Mouse (Mus musculus) gastrocnemius, postnatal 10 days (tissue): ENCODE results near the gene Colgalt2. TPM values are rescaled to one million over a fixed set of nuclear protein-coding genes. Genes with fewer than 3 reads are reported as not detected.
A peak's percentile ranks its signal among the peaks of the same experiment; 100 is the strongest.
"Not testable (repeated sequence)": the region's sequence is repeated elsewhere in the genome, so short reads cannot be mapped to it uniquely, and the experiment has no call there.

Source experiments
- DNase-seq: peaks from one replicate; pipeline ENCODE4 v3.0.0; 2021; ENCODE audit warnings: mixed read lengths
- total RNA-seq, 2 experiments: library from RNA; stranded (reverse); gene quantifications; 2 replicates each; pipeline ENCODE4 v1.2.3; 2021

Gene Colgalt2
- total RNA-seq, 2 experiments from 2014 or later = 4.0 to 4.6 TPM

DNA sequence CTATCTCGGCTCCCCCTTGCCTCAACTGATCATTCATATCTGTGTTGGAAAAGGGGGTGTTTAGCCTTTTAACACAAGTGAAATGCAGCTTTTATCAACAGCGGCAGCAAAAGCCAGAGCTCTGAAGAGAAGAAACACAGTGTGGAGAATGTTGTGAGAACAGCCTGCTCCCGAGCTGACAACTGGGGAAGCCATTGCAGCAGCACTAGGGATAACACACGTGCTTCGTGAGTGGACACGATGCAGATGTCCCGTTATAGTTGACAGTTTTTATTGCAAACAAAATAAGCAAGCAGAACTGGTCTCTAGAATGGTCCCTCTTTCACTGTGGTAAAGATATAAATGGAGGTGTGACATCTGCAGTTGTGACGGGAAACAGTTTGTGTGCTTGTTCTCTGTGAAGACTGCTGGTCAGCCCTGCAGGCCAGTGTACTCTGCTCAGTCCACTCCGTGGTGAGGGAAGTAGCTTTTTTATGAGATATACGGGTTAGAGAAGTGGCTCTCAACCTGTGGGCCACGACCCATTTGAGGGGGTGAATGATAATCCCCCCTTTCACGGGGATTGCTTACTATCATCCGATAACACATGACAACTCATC is 16.8 kb downstream of the Colgalt2 start:
- no peak for DNase-seq

DNA sequence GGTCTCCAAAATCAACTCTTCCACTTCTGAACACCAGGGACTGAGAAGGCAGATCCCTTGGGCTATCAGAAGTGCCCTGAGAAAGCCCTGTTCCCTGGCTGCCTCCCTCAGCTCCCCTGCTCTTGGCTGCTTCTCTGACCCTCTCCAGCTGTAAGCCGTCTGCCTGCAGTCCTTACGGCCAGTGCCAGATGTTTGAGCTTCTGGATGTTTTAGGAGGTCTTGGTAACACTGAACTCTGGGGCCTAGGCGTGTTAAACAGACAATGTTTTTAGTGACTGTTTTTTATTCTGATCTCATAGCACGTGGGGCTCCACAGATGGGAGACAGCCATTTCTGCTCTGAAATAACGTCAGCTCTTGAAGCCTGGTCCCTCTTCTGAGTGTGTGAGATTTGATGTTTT is 18.0 kb downstream of the Colgalt2 start:
- DNase-seq = no peak

DNA sequence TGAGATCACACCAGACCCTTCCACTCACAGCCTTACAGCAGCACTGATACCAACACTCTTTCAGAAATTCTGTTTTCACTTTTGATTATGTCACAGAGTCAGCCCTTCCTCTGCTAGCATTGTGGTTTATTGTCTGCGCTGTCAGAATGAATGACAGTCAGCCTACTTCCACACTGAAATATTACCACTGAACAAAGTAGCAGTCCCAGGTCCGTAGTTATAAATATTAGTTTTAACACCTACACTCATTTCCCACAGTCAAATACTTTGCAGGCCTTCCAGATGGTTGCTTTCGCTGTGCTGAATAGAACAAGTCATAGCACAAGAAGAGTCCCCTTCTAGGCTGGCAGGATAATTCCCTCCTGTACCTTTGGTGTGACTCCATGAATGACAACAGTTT is 22.7 kb downstream of the Colgalt2 start:
- DNase-seq = no peak

DNA sequence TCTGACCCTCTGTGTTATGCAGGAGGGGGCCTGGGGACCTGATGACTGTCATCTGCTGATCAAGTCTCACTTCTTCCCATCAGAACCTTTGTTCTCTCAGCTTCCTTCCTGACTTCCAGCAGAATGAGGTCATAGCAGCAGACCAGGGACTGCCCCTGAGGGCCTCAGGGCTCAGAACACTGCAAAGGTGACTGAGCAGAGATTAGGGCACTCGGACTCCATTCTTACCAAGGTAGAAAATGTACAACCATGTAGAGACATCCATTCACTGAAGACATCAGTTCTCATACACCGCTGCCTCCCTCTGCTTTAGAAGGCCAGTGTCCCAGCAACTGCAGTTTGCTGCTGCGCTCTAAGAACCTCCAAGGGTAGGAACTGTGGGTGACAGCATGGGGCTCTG is 23.4 kb downstream of the Colgalt2 start:
- DNase-seq = no peak

DNA sequence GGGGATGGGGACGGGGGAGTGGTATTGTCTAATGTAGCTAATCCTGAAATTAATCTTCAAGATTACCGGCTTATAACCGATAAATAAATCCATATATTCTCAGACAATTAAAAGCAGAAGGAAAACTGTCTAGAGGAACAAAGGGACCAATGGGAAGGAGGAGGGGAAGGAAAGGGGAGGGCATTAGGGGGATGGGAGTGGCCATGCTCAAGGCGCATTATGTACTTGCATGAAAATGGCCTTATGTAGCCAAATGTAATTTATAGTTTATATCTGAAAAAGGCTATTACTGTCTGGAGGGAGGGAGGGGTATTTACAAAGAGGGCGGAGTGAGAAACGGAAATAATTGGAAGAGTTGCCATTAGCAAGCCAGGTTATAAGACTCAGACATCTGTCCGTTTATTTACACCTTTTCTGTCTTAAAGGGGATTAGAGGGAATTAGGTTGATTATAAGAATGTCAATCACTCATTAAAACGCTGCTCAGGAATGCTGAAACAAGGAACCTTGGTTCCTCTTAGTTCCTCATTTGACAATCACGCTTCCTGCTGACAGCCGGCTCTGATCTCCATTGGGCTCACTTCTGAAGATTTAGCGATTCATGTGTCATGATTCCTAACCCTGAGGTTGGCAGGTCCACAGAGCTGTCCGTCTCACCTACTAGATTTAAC is 28.4 kb downstream of the Colgalt2 start:
- DNase-seq = no peak

DNA sequence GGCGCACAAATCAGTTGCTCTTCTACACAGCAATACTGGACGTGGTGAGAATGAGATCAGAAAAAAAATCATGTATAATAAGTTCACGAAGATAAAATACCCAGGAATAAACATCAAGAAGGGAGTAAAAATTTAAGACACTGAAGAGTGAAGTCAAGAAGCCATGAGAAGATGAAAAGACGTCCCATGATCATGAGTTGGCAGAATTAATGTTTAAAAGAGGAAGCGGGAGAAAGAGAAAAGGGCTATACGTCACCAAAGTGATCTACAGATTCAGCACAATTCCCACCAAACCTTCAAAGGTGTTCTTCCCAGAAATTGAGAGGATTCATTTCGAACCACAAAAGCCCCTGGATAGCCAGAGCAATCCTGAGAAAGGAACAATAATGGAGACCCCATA is 30.2 kb downstream of the Colgalt2 start:
- DNase-seq = no peak

DNA sequence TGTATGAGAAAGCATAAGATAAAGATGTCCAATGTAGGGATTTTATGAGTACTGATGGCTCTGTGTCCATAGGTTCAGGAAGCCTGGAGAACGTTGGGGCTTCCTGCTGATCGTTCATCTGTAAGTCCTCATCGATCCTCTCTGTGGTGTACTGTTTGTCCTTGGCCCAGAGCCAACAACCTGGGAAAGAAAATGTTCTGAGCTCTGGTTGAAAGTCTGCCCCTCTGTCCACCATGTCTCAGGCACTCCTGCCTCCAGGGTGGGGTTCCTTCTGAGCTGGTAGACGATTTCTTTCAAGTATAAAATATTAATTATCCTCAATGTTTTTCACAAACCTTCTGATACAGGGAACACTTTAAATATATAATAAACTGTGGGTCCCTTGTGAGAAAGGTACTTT is 34.5 kb downstream of the Colgalt2 start:
- DNase-seq = no peak

DNA sequence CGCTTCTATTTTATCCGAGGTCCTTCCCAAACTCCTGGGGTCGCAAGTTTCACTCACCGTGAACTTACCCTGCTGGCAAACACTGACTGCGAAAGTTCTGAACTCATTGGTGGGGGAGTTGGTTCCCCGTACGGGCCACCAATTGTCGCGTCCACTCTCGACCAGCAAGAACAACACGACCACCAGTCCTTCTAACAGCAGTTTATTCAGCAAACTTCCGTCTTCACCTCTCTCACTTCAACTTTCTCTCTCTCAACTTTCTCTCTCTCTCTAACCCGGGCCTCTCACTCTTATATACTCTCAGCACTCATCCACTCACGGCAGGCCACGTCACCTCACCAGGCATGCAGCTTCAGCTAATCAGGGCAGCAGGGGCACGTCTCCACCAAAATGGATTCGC is 37.9 kb downstream of the Colgalt2 start:
- not testable (repeated sequence) for DNase-seq

DNA sequence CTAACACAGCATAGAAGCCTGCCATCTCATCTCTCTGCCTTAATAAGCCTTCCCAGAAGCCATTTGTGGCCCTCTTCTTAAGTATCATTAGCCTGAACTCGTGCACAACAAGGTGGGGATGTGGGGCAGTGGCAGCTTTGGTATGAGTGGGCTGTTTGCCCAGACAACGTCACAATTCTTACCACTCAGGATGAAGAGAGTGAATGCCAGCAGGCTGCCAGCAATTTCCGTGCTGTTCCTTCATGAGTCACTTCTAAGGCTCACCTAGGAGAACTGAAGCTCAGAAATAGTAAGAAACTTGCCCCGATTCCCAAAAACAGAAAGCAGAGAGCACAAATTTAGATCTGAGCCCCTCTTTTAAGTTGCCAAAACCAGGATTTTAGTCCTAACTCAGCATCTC is 39.8 kb downstream of the Colgalt2 start:
- DNase-seq = no peak

DNA sequence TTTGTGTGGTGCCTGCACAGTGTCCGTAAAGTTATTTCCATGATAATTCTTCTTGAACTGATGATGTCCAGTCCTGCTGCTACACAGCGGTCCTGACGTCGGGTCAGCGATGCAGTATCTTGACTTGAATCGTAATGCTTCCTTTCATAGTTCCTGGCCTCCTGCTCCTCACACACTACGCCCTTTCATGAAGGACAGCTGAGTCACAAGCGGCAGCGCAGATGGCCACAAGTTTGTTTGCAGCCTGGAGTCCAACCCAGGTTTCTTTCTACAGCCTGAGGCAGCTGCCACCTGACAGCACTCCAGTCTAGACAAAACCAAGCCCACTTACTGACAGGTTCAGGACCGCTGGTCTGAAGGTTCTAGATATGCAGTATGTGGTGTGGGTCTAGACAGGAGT is 40.2 kb downstream of the Colgalt2 start:
- DNase-seq = no peak

DNA sequence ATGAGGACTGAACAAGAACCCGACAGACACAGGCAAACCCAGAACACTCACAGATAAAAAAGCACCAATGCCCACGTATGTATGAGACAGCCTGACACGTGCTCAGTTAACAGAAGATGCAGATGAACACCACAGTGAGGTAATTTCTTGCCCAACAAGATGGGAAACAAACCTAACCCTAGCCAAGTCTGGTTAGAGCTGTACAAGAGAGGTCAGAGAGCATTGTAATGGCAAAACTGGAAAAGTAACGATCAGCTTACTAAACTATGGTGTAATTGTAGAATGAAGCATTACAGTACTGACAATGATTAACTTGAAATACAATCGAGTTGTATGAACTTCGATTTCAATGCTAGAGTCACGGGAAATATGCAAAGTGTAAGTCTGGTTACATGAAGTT is 45.0 kb downstream of the Colgalt2 start:
- DNase-seq = no peak

DNA sequence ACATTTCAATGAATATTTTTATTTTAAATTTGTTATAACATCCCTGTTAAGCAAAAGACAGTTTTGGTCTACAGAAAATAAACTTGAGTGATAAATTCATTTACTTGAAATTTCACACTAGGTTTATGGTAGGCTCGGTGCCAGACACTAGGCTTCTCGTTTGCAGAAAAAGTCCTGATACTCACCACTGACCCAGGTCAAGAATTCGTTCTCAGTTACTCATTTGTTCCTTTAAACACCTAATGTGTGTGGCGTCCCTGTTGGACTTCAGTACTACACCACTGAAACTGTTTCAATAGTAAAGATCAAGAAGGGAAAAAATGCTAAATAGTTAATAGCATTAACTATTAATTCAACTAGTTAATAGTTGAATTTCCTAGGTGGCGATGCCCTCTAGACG is 46.3 kb downstream of the Colgalt2 start:
- no peak for DNase-seq

DNA sequence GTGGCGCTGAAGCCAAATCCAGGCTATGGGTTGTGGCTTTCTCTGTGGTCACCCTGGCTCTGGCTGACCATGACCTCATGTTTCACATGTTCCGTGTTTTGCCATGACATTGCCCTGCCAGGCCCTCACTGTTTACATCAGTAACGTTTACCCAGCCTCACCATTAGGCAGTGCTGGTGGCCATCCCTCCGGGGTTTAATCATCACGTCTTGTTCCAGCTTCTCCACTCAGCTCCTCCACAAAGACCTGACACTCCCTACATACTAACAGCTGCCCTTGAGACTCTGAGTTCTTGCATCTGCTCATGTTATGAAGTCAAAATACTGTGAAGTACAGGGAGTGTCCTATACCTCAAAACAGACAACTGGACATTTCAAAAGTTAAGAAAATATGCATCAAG is 54.9 kb downstream of the Colgalt2 start:
- no peak for DNase-seq

DNA sequence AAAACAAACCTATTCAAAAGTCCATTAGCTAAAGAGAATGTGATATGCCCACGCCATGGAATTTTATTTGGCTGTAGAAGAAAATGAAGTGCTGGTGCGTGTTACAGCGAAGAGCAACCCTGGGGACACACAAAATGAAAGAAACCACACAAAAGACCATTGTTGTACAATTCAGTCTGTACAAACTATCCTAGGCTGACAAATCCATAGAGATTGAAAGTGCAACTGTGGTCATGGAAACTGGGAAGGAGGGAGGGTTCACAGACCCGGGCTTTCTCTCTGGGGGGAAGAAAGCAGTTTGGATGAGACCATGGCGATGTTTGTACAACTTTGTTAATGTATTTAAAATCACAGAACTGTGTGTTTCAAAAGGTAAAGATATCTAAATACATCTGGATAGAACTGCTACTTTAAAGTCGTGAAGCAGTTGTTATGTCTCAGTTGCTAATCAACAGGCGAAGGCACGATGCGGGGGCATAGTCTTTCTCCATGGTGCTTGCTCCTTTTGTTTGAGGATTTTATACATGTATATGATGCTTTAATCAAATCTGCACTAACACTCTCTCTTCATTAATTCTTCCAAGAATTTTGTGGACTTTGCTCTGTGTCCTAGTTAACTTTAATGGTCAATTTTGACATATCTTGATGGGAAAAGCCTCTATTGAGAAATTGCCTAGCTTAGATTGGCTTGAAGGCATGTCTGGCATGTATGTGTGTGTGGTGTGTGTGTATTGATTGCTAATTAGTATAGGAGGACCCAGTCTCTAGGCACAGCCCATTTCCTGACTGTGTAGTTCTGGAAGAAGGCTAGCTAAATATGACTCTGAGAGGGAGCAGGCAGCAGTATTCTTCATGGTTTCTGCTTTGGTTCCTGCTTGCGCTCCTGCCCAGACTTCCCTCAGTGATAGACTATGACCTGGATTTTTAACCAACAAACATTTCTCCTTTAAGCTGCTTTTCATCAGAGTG is 55.9 kb downstream of the Colgalt2 start:
- DNase-seq = no peak

DNA sequence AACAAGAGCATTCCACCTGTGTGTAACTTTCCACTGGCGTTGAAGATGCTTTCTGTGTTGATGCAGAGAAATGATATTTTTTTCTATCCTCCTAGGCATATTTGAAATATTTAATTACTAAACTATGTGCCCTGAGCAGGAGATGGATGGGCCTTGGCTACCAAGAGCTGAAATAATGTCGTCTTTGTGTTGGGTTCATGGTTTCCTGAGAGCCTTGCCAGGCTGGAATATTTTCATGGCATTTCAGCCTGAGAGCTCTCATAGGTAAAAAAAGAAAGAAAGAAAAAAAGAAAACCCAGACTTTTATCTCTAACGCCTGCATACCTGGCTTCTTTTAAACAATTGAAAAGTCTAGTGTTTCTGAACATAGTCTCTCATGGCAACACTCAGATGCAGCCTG is 56.6 kb downstream of the Colgalt2 start:
- DNase-seq = no peak

DNA sequence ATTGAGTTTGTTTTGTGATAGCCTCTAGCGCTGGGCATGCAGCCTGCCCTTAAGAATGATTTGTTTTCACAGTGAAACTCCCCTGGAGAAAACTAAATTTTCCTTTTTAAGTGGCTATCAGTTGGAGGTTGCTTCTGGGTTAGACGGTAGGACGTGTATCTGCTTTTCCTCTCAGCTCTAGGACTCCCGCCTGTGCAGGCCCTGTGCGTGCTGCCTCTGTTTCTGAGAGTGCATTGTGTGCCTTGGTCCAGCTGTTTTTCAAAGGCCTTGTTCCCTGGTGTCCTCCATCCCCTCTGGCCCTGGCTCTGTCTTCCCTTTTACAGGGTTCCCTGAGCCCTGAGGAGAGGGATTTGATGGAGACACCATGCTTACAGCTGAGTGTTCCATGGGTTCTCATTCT is 58.0 kb downstream of the Colgalt2 start:
- DNase-seq = no peak

DNA sequence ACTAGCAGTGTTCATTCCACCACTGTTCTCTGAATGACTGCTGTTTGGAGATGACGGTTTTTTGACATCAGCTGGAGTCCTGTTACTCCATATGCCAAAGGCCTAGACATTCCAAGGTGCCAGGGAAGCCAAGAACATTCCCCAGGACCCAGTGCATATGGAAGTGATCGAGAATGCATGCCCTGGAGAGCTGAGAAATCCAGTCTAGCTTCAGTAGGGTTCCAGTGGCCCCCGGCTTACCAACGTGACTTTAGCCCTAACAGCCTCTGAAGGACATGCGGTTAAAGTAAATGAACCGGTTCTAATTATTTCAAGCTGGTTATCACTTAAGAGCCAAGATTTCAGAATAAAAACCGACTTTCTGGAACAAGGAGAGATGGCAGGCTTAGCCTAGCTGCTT is 59.4 kb downstream of the Colgalt2 start:
- no peak for DNase-seq

DNA sequence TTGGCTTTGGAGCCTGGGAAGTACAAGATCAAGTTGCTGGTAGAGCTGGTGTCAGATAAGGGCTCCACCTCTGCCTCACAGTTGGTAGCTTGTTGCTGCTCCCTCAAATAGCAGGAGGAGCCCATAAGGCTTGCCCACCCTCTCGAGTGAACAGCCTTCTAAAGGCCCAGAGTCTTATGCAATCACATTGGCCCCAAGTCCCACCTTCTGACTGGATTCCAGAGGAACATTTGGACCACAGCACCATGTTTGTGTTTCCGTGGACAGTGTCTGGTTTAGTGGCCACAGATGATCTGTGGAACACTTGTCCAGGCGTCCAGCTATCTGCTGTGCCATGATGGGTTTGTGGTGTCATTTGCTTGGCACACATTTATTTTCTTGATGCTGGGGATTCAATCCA is 61.3 kb downstream of the Colgalt2 start:
- no peak for DNase-seq

DNA sequence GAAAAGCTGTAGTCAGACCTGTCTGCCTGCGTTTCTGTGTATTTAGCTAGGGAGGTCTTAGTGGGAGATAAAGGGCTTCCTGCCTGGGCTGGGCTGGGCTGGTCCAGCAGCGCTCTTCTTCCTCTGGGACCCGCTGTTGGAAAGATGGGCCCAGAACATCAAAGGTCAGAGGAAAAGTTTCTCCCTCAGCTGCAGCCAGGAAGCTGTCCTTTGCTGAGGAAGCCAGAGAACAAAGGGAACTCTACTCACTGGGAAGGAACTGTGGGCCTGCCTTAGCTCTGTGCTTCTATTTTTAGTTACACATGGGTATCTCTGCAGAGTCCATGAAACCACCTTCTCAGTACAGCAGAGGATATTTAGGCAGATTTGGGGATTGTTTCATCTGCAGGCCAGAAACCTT is 62.2 kb downstream of the Colgalt2 start:
- DNase-seq = no peak

DNA sequence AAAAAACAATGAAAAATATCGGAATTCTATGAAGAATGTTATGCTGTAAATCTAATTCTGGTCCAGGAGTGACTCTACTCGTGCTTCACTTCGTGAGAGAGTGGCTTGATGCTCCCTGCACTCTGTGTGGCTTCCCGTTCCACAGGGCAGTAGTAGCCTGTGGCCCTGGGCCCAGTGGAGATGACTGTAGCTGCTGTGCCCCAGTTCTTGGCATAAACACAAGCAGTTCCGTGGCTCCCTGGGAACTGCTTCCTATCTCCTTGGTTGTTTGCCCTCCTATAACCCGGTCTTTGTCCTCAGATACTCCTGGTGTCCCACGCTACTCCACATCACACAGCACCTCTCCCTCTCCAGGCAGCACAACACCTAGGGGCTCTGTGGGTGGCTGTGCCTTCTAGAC is 62.7 kb downstream of the Colgalt2 start:
- DNase-seq = no peak

DNA sequence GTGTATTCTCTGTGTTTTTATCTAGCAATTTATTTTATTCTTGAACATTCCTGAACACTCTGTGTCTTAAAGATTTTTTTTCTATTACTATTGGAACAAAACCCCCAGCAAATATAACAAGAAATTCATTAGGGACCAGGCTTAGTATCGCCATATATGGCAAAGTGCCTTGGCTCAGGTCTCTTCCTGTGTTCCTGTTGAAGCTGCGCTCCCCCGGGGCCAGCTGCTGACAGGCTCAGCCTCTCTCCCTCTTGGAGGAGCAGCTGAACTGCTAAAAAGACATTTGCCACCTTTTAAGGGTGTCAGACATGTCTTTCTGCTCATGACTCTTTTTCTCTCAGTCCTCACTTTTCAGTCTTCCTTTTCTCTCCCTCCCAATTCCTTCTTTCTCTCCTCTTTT is 66.7 kb downstream of the Colgalt2 start:
- DNase-seq = no peak

DNA sequence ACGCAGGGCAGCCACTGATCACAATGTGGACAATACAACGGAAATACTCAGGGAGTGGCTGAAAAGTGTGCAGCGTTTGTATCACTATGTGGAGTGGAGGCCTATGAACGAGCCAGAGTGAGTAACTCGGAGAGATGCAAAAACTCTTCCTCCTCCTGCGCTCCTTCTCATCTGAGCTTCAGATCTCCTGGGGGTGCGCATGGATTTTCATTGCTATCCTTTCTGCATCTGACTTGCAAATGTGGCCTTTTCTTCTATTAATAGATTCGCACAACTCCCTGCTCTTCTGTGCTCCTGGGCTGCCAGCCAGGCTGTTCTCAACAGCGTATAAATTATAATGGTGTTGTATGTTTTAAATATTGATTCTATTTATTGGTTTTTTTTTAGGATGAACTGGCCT is 68.8 kb downstream of the Colgalt2 start:
- DNase-seq = peak; percentile 25

DNA sequence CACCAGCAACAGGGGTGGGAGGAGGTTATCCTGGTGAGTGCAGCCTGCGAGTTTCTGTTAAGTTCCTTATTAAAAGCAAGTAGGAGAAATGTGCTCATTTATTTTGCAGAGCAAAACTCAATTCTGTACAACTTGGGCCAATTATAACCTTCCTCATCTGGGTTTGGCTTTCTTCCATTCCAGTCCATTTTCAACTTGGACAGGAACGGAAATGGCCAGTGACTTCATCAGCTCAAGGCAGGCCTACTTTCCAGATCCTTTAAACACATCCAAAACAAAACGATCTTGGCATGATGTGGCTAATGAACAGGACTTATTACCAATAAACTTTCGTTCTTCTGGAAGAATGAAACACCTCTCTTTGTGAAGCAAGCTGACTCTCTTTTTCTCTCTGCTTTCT is 76.5 kb downstream of the Colgalt2 start:
- no peak for DNase-seq
